Mouse (Mus musculus) hematopoietic multipotent progenitor cell, adult 10-12 weeks (in vitro differentiated cells): ENCODE measurements around the gene Arl1. TPM values are rescaled to one million over a fixed set of nuclear protein-coding genes. Genes with fewer than 3 reads are reported as not detected.

ENCODE experiments used
- polyA plus RNA-seq: library from polyadenylated mRNA; stranded (reverse); fragments of >175 nt; gene quantifications from 2 replicates; pipeline ENCODE4 v1.2.3, GENCODE M21; 2012; ENCODE audit warnings: low replicate concordance

The Arl1 gene
- 24.3 and 33.1 TPM in 2 replicates for polyA plus RNA-seq

DNA sequence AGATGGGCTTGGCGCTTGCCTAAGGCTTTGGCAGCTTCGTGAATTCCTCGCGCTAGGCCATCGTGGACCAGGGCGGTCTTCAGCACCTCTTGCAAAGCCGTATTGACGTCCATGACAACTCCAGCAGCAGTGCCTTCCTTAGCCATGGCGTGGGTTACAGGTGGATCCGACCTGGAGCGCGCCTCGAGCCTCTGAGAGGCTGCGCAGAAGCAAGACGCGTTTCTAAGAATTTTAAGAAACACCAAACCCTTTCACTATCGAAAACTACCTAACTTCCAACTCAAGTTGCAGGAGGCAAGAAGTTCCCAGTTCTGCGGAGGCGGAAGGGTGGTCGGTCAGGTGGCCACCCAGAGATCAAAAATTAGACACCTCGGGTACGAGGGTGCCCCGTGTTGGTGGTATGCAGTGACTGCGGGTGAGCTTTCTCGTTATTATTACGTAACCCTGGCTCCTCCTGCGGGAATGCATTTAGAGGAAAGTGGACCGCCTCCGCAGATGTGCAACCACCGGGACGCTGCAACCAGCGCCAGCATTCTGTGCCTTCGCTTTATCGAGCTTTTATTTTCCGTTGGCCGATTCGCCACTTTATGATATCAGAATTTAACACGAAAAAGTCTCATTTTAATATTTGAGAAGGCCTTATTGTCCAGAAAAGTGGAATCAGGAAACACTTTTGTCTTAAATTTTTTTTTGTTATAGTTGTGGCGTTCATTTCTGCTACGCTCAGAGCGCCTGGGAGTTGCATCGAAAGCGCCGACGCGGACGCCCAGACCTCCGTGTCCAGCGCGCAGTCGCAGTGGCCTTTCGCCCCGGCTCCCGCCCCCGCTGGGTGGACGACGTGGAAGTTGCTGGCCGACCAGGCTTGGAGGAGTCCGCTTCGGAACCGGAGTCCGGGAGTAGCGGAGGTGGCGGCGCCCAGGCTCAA, at the start of gene Arl1:
Gene Arl1, plus strand, starts transcription at position 288 of the 925 bp plus-strand sequence.

DNA sequence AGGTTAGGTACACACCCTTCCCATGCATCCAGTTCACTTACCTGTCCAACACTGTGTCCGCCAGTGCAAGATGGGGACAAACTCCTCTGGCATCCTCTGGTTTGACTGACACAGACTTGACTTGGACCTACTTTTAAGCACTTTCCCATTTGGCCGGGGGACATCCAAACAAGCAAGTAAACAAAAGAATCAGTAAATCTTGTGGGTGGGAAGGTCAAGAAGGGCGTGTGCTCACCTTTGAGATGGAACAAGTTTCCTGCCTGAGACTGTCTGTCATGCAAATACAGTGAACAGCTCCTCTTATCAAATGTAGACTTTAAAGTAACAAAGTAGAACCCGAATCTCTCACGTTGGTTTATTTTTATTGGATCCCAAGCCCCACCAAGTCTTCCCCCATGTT, 45.7 kb upstream of the Arl1 start, which contains the start of gene Spic:
Gene Spic, minus strand, starts transcription at position 91 of the 400 bp plus-strand sequence.

Other genes with a start within 250 kb of the Arl1 start
- 16.7 and 27.9 TPM in 2 replicates for gene Chpt1, start 226.8 kb upstream of the Arl1 start, polyA plus RNA-seq
- not detected in 2 replicates for gene Mybpc1, start 125.7 kb upstream of the Arl1 start, polyA plus RNA-seq
- 3.2 and 7.4 TPM in 2 replicates for gene Spic, start 45.8 kb upstream of the Arl1 start, polyA plus RNA-seq
- 3.4 and 19.9 TPM in 2 replicates for gene Utp20, start 95.9 kb downstream of the Arl1 start, polyA plus RNA-seq
- not detected in 2 replicates for gene Slc5a8, start 155.1 kb downstream of the Arl1 start, polyA plus RNA-seq